Mouse (Mus musculus) CD4-positive helper T cell, adult 2 months (primary cell): Measurements from ENCODE around the gene Olfr313.

Experiments used
- DNase-seq: peaks from one replicate; pipeline ENCODE4 v3.0.0-alpha.2; 2012; ENCODE audit warnings: low read depth, missing footprints, low spot score

Olfr313 gene

DNA sequence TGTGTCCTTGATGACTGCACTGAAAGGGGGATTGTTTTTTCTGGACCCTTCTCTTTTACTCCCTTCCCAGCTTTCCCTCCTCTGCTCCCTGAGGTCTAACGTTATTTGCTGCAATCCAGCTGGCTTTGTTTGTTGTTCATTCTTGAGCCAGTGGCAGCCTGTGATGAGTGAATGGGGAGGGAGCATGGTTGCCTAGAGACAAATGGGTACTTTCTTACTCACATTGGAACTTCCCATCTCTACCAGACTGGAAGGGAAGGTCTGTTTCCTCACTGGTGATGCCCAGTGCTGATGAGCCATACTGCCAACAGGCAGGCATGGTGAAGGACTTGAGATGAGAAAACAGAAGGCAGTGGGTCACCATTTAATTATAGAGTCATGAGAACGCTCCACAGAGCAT is 34.9 kb downstream of the Olfr313 start:
- no peak for DNase-seq

DNA sequence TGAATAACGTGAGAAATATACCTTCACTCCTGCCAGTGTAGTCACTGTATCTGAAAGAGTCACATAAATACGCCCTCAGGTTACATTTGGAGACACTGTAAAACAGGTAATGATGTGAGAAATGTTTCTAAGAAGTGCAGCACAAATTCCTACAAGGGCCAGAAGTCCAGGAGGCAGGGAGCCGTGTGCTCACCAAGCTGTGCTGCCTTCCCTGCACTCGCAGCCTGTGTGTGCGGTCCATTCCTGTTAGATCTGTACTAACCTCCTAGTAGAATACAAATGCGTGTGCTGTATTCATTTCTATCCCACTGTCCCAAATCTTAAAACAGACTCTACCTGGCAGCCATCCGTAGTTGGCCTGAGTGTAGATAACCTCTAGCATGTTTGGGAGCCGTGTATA is 45.9 kb downstream of the Olfr313 start:
- no peak for DNase-seq

DNA sequence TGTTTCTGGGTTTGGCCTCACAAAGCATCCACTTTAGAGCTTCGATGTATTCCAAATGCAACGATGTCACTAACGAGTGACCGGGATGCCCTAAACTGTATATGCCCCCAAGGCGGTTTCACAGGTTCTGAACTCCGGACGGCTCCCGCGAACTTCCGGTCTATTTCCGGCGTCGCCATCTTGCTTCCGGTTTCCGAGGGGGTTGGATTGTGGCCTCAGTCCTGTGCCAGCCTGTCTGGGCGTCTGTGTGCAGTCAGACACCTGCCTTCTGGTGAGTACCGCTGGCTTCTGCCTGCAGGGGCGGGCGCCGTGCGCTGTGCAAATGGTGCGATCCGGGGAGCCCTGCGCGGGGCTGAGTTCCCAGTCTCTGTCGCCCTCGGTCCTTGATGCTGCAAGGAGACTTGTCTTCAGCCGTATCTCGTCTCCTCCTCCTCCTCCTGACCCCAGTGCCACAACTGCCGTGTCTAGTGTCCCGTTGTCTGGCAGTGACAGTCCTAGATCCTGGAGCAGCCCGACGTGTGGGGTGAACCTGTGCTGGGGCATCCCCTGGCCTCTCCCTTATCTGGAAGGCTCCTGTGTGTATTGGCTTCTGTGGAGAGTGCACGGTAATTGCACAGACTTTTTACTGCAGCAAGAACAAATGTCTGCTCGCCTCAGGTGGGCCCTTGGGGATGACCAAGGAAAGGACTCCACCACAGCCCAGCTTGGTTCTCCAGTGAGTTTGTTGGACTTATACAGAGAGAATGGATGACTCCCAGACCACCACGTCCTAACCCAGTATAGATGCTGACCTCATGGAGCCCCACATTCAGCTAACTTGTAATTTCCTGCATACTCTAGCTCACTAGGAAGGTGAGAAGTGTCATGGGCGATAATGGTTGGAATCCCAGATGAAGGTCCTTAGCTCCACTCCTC is 52.5 kb downstream of the Olfr313 start, which contains the start of gene 2810021J22Rik:
2810021J22Rik (plus strand) TSS at position 178 of the 915 bp plus-strand sequence.
- DNase-seq: peak; percentile 88

DNA sequence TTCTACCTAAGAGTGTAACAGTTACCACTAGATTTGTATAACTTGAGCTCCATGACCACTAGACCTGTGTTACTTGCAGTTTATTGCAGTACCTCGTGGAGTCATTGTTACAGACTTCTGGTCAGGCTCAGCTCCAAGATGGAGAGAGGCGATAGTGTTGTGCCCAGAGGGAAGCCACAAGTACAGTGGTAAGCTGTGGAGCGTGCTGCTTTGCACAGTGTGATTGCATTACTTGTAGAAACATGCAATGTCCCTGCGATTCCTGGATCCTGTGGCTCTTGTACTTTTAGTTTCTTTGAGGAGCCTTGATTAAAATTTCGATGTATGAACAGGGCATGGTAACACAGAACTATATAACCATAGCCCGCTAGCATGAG is 53.1 kb downstream of the Olfr313 start:
- DNase-seq: no peak
